Mouse (Mus musculus) ES-E14 (cell line): ENCODE results near the gene E2f2. TPM values are rescaled to one million over a fixed set of nuclear protein-coding genes. Genes with fewer than 3 reads are reported as not detected.
A peak's percentile ranks its signal among the peaks of the same experiment; 100 is the strongest.

Experiments used
- DNase-seq: peaks from one replicate; pipeline ENCODE4 v3.0.0-alpha.2; 2013; ENCODE audit warnings: low read depth, low spot score
- H3K27ac ChIP-seq: 2 replicates; pipeline ENCODE4 v1.5.1; 2012; ENCODE audit warnings: low read depth, mild to moderate bottlenecking, low read length, moderate library complexity, mixed read lengths; ENCODE audit not compliant: poor library complexity, insufficient read depth, severe bottlenecking
- H3K36me3 ChIP-seq: 2 replicates; pipeline ENCODE4 v1.6.1; 2012; ENCODE audit warnings: mild to moderate bottlenecking, low read length, moderate library complexity, mixed read lengths; ENCODE audit not compliant: control insufficient read depth, poor library complexity, insufficient read depth, severe bottlenecking
- H3K4me1 ChIP-seq, 2 experiments: fragments of 150-350 bp in 1 of 2; sonication (generic) in 1 of 2; 2 replicates each; pipeline ENCODE4 v1.6.1; 2012; ENCODE audit warnings: low read length in 2 of 2, mild to moderate bottlenecking in 1 of 2, mixed read lengths in 1 of 2; ENCODE audit not compliant: control insufficient read depth in 2 of 2, insufficient read depth in 2 of 2, poor library complexity in 1 of 2
- H3K4me3 ChIP-seq, 2 experiments: fragments of 150-350 bp in 1 of 2; sonication (generic) in 1 of 2; 2 replicates each; pipeline ENCODE4 v1.5.1; 2012; ENCODE audit warnings: low read length in 2 of 2, low read depth in 1 of 2, mild to moderate bottlenecking in 1 of 2, mixed read lengths in 1 of 2; ENCODE audit not compliant: insufficient read depth in 1 of 2, poor library complexity in 1 of 2, severe bottlenecking in 1 of 2
- H3K9ac ChIP-seq: 2 replicates; pipeline ENCODE4 v1.6.1; 2012; ENCODE audit warnings: low read depth, mild to moderate bottlenecking, low read length, mixed read lengths; ENCODE audit not compliant: poor library complexity, insufficient read depth, severe bottlenecking
- H3K9me3 ChIP-seq: fragments of 150-350 bp; sonication (generic); 2 replicates; pipeline ENCODE4 v1.6.1; 2012; ENCODE audit warnings: low read depth, mild to moderate bottlenecking, low read length; ENCODE audit not compliant: control insufficient read depth, insufficient read depth
- CHD2 ChIP-seq: IDR thresholded peaks from 2 replicates; pipeline ENCODE4 v1.6.1; 2014; ENCODE audit warnings: mild to moderate bottlenecking, low read depth, low read length, inconsistent platforms
- HCFC1 ChIP-seq: IDR thresholded peaks from 2 replicates; pipeline ENCODE4 v1.6.1; 2012; ENCODE audit warnings: low read length, inconsistent platforms, borderline replicate concordance; ENCODE audit not compliant: insufficient read depth
- MAFK ChIP-seq: IDR thresholded peaks from 2 replicates; pipeline ENCODE4 v1.6.1; 2014; ENCODE audit warnings: mild to moderate bottlenecking, low read depth, low read length, inconsistent platforms; ENCODE audit not compliant: insufficient read depth
- ZC3H11A ChIP-seq: IDR thresholded peaks from 2 replicates; pipeline ENCODE4 v1.6.1; 2012; ENCODE audit warnings: low read depth, mild to moderate bottlenecking, inconsistent platforms, low read length, borderline replicate concordance
- ZNF384 ChIP-seq: IDR thresholded peaks from 2 replicates; pipeline ENCODE4 v1.6.1; 2012; ENCODE audit warnings: low read depth, low read length, inconsistent platforms
- in situ Hi-C, 2 experiments: fragments of 600-800 bp; cut with MboI; formaldehyde crosslinking; loops; one replicate each; pipeline ENCODE4 v1.15.1; 2025; ENCODE audit warnings: low sequenced_read_pairs in 2 of 2, inconsistent platforms in 1 of 2; ENCODE audit not compliant: unreplicated experiment in 2 of 2
- total RNA-seq: library from RNA; depleted of rRNA; stranded (reverse); fragments of 300-350 nt; gene quantifications from 2 replicates; pipeline ENCODE4 v1.2.3, GENCODE M21; 2012

Gene E2f2
- total RNA-seq, 1 experiment = 7.5 TPM

- H3K4me3 ChIP-seq = peak overlapping the region; percentile 73 to 75
- no peak overlapping the region for H3K27ac ChIP-seq
- in situ Hi-C loops = no loop called here
- DNase-seq = no peak
- H3K9me3 ChIP-seq = no peaks in the 10 kb centered on the region
- H3K4me1 ChIP-seq = peaks cover 3 to 11% of the 10 kb centered on the region in 2 experiments; a peak in 3 of 4 replicates
- peak overlapping the region; percentile 49 for H3K9ac ChIP-seq
- no peaks in the 10 kb centered on the region; the same call in 1 of the 2 replicates for H3K36me3 ChIP-seq
- TF ChIP-seq CHD2 = no peak
Observed at GRCm38 (mm10) chr4:136144126-136144926, 27.9 kb upstream of the E2f2 start.

DNA sequence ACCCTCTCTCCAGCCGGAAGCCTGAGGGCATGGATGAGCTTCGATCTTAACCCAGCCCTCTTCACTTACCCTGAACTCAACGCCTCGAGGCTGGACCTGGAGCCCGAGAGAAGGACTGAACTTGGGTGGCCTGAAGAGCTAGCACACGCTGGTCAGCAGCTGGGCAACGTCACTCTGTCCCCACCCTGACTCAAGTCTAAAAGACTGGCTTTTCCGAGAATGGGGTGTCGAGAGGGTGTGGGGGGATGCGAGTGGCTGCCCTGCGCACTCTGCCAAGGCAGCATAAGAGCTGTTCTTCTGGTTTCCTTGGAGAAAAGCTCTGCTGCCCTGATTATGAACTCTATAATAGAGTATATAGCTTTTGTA, 27.3 kb upstream of the E2f2 start:
- Histone ChIP-seq H3K4me1 (peaks cover 3 to 9% of the 10 kb centered on the region in 2 experiments; a peak in 3 of 4 replicates), H3K36me3 (no peaks in the 10 kb centered on the region; the same call in 1 of the 2 replicates), H3K9ac (peak overlapping the region; percentile 49), H3K27ac (no peak overlapping the region), H3K9me3 (no peaks in the 10 kb centered on the region), H3K4me3 (peak overlapping the region; percentile 73 to 75)
- no peak for DNase-seq
- TF ChIP-seq ZNF384 (no peak), CHD2 (no peak), HCFC1 (no peak), MAFK (no peak), ZC3H11A (no peak)
- in situ Hi-C loops = no loop called here

DNA sequence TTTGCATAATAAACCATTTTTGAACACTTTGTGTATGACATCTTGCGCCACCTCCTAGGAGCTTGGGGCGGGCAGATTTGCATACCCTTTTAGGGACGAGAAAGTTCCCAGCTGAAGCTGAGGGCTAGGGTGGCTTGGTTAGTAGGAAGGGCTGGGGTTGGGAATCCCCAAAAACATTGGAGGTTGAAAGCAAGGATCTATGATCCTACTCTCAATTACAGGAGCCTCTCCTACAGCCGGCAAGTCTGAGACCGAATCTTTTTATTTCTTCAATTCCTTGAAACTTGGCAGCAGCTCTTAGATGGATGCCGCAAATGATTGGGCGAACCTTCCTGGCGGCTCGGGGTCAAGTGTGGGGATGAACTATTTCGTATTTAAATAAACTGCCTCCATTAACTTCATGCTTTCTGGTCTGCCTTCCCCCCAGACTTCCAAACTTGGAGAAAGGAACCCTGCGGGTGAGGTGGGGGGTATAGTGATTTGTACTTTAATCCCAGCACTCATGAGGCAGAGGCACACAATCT, 26.8 kb upstream of the E2f2 start:
- H3K27ac ChIP-seq = no peak overlapping the region

DNA sequence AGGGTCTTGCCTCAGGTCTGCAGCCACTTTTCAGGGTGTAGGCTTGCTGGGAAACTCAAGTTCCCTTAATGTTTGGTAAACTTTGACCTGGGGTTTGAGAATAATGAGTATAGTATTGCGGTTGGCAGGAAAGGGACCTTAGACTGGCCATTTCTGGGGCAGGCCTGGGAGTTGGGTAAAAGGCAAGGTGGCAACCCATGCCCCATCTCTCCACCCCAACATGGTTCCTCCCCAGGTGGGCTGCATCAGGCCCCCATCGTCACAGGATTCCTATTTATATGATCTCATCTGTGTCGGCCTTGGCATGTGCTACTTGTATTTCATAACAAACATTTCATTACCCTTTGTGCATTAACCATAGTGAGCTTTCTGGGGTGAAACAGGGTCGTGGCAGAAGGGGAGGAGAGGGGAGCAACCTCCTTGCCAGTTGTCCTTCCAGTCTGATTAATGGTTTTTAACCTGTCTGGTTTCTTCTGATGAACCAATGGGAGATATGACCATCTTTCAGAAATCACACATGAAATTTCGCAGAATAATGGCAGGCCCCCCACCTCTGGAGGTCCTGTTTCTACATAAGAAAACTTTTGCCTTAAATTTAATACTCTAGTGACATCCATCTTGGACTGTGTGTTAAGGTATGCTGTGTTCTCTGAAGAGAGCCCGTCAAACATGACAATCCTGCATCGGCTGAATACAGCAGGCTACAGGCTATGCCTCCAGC, 26.0 kb upstream of the E2f2 start:
- H3K36me3 ChIP-seq = no peaks in the 10 kb centered on the region; the same call in 1 of the 2 replicates
- H3K4me3 ChIP-seq = no peak overlapping the region
- TF ChIP-seq HCFC1 = no peak
- TF ChIP-seq CHD2 = no peak
- no peak for TF ChIP-seq ZC3H11A
- no peak for TF ChIP-seq ZNF384
- TF ChIP-seq MAFK = no peak
- DNase-seq = no peak
- no peaks in the 10 kb centered on the region for H3K9me3 ChIP-seq
- H3K4me1 ChIP-seq = peaks cover 3 to 9% of the 10 kb centered on the region in 2 experiments; a peak in 3 of 4 replicates
- in situ Hi-C loops = no loop called here
- H3K27ac ChIP-seq = no peak overlapping the region
- H3K9ac ChIP-seq = no peak overlapping the region; the same call in 1 of the 2 replicates

More for the DNA sequence above, 26.8 kb upstream of the E2f2 start:
- no peaks in the 10 kb centered on the region; the same call in 1 of the 2 replicates for H3K36me3 ChIP-seq
- H3K4me3 ChIP-seq = no peak overlapping the region; a peak in 1 of 4 replicates
- H3K4me1 ChIP-seq = peaks cover 3 to 9% of the 10 kb centered on the region in 2 experiments; a peak in 3 of 4 replicates
- H3K9me3 ChIP-seq = no peaks in the 10 kb centered on the region
- no peak overlapping the region; the same call in 1 of the 2 replicates for H3K9ac ChIP-seq
- no peak for DNase-seq
- TF ChIP-seq HCFC1 (no peak), ZNF384 (no peak), MAFK (no peak), CHD2 (no peak), ZC3H11A (no peak)
- in situ Hi-C loops = no loop called here
